Mouse (Mus musculus) T-helper 2 cell (primary cell): Measurements from ENCODE around the gene Usp6nl.

ENCODE experiments used
- in situ Hi-C: fragments of 300-600 bp; cut with MboI, MseI; formaldehyde crosslinking; loops from one replicate; pipeline ENCODE4 v1.15.1; 2025; ENCODE audit warnings: high pct_unique_total_duplicates

The Usp6nl gene

DNA sequence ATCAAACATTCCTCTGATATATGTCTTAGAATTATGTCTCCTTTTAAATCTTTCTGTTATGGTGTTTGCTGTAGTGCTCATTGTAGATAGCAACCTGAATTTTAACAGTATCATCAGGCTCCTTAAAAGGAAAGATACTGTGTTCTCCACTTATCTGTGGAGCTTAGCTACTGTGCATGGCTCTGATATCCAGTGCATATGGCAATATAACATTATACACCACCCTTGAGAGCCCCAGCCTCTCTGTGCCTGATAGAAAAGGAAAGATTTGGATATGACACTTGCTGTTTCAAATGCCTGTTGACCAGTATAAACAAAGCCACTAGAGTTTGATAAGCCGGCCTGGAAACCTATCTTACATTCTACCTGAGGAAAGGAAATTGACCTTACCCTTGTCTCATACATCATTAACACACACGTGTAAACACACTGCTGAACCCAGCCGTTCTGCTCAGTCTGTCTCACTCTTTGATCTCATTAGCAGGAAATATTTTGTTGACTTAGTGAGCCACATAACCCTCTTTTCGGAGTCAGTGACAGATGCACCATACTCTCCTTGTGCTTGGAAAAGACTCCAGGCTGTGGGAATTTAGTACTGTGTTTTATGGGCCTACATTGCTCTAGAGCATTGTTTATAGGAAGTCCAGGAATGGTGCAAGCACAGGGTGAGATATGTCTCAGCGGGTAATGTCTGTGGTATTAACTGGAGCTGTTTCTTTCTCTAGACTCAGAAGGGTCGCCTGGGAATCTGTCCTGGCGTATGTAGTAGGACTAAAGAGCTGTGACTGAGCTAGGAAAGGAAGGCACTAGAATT is 9.1 kb downstream of the Usp6nl start:
- in situ Hi-C loops, result no loop called here

DNA sequence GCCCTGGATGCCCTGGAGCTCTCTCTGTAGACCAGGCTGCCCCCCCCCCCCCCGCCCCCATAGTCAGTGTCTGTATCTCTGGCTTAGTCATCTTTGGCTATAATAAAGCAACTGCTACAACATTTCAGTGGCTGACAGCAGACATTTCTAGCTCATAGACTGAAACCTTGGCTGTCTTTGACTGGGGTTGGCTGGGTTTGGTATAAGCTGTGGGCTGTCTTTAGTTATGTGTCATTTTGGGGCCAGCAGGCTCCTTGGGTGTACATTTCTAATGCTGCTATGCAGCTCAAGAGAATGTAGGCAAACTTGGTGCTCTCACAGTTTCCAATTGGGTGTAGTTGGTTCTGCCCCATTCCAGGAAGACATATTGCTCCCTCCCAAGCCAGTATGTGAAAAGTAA is 11.1 kb downstream of the Usp6nl start:
- in situ Hi-C loops, result no loop called here

DNA sequence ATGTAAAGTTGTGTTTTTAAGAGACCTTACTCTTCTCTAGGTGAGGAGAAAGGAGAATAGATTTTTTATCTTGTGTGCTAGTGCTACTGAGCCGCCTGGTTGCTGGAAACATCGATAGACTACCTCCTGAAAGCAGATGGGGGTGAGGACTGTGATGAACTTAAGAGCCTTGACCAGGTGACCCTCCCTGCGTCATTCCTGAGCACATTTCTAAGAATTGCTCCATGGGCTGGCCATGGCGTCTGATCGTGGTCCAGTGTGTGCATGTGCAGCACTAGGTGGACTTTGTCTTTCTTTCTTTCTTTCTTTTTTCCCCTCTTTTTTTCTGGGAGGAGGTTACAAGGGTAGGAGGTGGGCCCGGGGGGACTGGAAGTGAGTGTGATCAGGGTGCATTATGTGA is 11.5 kb downstream of the Usp6nl start:
- in situ Hi-C loops, result no loop called here

DNA sequence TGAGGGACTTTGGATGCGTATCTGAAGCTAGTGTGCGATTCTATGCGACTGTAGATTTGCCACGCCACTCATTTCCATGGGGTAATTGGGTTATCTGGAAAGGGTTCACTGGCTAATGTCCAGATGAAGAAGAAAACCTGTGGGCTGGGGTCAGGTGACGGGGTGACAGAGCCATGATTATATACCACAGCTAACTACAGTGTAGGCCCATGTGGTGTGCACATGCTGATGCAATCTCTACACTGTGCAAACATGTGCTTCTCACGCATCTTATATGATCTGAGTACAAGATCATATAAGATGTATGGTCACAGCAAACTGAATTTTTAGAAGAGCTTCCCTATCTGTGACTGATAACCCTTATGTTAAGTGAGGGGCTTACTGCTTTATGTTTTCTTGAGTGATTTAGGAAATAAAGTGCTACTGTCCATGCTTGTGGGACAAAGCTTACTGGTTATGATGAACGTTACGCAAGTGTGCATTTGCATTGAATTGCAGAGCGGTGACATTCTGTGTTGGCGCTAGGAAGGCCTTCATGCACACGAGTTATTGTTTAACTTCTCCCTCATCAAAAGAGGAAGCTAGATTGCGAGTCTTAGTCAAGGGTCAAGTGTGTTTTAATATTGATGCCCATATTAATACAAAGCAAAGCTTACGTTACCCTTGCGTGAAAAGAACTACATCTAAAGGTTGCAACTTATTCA is 12.7 kb downstream of the Usp6nl start:
- in situ Hi-C loops, result no loop called here

DNA sequence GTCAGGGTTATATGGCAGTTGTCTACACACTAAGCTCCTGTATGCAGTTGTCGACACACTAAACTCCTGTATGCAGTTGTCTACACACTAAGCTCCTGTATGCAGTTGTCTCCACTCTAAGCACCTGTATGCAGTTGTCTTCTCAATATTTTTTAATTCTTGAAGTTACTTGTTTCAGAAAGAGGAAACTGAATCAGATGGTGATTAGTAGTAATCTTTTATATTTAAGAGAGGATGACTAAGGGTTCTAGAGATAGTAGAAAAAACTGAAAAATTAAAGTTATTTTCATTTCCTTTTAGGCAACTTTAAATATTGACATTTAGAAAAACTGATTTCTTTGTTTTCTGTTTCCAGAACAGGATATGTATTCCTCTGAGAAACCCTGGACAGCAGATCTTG is 13.5 kb downstream of the Usp6nl start:
- in situ Hi-C loops, result no loop called here

DNA sequence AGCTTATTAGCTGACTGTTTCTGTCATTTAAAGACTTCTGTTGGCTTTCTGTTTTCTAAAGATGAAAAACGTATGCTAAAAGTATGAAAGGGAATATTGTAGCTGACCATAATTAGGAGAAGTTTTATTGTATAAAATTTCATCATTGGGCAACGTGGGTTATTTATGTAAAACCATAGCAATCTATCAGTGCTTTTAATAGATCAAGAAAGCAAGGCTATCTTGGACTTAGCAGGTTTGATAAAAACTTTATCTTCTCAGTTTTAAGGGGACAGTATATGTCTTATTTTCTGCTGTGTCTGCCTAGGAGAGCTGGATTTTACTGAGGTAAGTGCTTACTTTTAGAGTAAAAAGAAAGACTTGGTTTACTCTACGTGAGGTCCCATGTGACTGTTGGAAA is 14.2 kb downstream of the Usp6nl start:
- in situ Hi-C loops, result no loop called here

DNA sequence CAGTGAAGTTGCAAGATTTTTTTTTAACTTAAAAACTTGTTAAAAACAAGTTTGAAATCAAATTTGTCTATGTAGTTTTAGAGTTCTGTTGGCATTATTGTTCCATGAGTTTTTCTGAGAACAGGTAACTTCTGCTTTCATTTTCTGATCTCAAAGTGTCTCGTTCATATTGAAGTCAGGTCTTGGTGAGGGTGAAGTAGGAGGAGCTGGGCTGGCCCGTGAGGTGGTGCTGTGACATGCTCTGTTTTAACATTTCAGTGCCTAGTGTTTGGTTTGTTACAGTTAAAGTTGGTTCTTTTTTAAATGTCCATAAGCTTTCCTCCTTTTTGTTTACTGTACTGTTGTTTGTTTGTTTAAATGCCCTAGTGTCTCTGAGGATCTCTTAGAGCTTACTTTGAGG is 15.0 kb downstream of the Usp6nl start:
- in situ Hi-C loops, result no loop called here

DNA sequence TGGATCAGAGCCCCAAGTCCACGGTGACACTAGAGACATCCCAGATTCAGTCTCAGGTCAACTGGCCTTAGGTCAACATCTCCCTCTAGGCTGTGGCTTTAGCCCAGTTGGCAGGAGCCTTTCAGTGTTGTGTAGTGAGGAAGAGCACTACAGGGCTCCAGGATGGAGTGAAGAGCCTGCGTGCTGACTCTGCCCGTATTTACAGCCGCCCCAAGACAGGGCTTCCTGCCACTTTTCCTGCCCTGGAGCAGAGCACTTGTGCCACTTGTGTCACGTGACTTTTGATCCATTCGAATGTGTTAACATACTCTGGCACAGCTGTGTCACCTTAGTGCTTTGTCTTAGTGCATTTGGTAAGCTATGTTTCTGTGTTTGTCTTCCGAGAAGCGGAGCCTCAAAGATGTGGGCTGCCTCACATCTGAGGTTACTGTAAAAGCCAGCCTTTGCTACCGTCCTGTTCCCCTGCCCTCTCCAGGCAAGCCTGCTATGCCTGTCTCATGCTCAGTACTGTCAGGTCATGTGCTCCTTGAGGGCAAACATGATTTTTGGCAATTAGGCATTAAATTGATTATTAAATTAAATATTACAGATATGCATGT is 15.7 kb downstream of the Usp6nl start:
- in situ Hi-C loops, result no loop called here

DNA sequence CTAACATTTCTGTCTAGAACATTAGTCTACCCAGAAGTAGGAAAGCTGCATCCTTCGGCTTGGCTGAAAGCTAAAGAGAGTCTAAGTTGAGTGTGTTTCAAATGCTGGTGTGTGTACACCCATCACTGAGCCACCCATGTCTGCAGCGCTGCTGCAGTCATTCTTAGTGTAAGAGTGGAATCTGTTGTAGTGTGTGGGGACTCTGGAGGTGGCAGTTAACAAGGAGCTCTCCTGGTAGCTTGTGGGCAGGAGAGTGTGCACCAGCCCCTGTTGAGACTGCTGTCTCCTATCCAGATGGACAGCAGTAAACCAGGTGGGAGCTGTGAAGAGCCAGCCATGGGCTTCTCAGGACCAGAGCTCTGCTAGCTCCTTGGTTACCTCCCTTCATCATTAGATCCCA is 18.0 kb downstream of the Usp6nl start:
- in situ Hi-C loops, result no loop called here

DNA sequence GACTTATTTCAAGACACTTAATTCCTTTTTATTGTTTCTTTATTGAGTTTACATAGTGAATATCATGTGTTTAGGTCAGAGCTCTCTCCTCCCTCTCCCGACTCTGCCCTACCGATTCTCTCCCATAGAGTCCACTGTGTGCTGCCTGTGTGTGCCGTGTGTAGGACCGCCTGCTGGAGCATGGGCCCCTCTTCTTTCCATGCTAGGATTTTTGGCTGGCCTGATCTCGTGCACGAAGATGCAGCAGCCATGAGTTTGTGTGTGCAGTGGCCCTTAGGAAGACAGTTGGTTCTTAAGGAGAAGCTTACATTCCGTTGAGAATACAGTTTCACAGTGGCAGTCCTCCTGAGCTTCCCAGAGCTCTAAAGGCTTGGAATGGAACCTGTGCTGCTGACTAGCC is 19.0 kb downstream of the Usp6nl start:
- in situ Hi-C loops, result no loop called here

DNA sequence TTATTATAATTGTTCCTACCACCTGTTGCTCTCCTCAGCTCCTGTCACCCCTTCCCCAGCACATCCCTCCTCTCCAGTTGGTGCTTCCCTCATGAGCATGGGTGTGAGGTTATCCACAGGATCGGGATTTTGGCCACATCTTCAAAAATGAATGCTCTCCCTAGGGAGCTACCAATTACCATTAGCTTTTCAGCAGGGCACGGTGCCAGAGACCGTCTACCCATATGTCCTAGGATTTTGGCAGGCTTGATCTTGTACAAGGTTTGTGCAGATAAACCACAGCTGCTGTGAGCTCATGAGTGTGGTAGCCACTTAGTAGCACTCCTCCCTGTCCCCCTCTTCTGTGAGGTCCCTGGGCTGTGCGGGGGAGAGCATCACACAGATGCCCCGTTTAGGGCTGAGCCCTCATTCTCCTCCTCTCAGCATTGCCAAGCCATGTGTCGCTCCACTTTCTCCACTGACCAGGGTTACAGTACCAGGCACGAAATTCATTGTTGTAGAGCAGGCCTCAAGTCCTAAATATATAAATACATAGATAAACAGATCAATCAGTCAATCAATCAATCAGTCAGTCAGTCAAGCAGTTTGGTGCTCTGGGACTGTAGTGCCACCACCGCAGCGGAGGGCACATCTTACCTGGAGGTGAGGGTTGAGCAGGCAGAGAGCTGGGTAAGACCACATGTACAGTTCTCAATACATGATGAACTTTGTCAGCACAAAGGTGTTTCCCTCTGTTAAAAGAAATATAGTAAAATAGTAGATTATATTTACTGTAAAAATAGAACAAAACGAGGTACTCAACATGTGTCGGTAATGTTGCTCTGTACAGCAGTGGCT is 27.0 kb downstream of the Usp6nl start:
- in situ Hi-C loops, result loop anchor here (5.0 kb wide), 1 partner anchor 32 kb away; no protein-coding TSS in a partner anchor

DNA sequence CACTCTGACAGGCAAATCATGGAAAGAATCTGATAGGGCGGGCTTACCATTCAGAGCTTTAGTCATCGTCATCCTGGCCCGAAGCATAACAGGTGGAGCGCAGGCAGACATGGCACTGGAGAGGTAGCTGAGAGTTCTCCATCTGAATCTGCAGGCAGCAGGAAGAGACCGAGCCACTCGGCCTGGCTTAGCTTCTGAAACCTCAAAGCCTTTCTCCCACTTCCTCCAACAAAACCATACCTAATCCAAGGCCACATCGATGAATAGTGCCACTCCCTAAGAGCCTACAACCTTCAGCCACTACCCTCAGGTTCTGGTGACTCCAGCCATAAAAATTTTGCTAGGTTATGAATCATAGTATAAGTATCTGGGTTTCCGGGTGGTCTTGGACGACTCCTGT is 27.7 kb downstream of the Usp6nl start:
- in situ Hi-C loops, result loop anchor here (5.0 kb wide), 1 partner anchor 33 kb away; no protein-coding TSS in a partner anchor

DNA sequence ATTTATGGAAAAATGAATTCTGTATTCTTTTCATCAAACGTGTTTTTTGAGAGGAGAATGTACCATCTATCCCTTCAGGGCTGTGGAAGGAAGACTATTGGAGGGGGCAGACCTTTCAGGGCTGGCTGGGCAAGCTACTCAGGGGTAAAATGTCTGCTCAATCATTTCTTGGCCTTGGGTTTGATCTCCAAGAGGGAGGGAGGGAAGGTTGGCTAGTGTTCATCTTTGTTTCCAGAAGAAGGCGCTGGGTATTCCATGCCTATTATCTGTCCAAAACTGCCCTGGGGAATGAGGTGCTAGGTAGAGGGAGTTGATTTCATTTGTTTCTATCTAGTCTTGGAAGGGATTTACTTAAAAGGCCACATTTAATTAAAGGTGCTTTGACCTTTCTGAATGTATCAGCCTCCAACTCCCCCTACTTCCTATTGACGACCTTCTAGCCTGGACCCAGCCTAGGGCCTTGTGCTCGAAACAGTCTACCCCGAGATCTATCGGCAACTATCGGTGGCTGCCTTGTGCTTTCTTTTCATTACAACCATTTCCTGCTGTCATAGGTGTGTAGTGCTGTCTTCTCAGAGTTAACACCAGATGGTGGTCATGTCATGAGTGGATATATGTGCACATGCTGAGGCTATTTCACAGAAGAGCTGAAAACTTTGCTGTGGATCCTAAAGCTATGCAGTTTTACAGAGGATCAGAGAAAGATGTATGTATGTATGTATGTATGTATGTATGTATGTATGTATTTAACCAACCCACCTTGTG is 28.6 kb downstream of the Usp6nl start:
- in situ Hi-C loops, result loop anchor here (5.0 kb wide), 1 partner anchor 34 kb away; no protein-coding TSS in a partner anchor

DNA sequence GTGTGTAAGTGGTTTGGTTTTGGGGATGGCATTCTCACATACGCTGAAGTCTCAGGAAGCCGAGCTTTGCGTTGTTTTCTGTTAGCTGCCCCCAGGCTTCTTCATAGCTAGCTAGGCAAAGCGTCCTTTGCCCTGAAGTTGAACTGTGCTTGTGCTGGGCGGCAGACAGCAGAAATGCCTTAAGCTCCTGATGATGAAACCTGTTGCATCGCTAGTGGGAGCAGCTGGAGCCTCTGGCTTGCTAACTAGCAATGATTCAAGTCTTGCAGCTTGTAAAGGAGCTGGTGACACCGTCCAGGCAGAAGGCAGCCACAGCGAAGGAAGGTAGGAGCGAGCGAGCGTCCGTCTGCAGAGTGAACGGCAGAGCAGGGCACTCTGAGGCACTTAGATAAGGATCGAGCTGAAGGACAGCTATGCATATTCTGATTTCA is 30.1 kb downstream of the Usp6nl start:
- in situ Hi-C loops, result loop anchor here (5.0 kb wide), 1 partner anchor 35 kb away; no protein-coding TSS in a partner anchor

DNA sequence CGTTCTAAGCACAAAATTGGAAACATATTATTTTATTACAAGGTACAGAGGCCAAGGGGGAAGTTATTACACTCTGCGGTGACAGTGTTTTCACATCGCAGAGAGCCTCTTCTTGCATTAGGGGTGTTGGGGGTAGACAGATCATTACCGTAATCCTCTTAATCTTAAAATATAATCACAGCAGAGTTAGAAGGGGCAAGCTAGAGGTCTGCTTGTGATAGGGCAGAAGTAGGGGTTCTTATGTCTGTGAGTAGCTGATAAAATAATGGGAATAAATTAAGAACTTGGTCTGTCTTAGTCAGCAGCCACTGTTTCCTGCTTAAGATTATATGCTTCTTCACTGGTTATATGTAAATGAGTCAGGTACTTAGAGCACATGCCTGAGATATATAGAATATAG is 30.6 kb downstream of the Usp6nl start:
- in situ Hi-C loops, result loop anchor here (5.0 kb wide), 1 partner anchor 36 kb away; no protein-coding TSS in a partner anchor

DNA sequence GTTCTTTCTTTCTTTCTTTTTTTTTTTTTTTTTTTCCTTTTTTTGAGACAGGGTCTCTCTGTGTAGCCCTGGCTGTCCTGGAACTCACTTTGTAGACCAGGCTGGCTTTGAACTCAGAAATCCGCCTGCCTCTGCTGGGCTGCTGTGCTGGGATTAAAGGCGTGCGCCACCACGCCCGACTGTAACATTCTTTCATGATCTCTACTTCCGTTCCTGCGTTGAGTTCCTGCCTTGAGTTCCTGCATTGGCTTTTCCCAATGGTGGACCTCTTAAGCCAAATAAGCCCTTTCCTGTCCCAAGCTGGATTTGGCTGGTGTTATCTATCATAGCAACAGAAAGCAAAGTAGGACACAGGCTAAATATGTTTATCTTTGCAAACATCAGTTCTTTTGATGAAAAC is 34.8 kb downstream of the Usp6nl start:
- in situ Hi-C loops, result no loop called here

DNA sequence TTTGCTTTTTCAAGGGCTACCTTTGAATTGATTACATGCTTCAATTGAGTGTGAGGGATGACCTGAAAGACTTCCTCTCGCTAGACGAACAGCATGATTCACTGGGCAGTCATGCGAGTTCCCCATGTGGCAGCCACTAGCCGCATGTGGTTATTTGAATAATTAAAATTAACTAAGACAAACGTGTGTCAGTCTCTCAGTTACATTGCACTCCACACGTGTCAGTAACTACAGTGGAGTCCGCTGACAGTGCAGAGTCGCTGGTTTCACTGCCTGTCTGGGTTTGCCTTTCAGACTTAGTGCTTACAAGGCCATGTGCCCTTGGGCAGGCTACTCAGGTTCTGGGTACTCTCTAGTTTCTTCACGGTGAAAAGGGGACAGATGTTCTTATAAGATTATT is 37.2 kb downstream of the Usp6nl start:
- in situ Hi-C loops, result no loop called here

DNA sequence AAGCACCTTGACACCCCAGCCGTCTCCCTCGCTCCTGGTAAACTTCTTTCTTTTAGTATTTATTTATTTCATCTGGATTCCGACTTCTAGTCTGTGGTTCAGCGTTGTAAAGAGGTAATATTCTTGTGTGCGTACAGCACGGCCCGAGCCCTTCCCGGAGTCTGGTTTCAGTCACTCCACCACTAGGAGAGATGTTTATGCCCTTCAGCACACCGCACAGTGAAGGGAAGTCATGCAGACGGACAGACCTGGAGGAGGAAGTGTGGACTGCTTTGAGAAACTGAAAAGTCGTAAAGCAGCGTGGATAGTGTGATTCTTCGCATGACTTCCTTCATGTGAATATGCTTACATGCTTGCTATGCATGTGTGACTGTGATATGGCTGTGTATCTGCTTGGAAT is 40.7 kb downstream of the Usp6nl start:
- in situ Hi-C loops, result no loop called here

DNA sequence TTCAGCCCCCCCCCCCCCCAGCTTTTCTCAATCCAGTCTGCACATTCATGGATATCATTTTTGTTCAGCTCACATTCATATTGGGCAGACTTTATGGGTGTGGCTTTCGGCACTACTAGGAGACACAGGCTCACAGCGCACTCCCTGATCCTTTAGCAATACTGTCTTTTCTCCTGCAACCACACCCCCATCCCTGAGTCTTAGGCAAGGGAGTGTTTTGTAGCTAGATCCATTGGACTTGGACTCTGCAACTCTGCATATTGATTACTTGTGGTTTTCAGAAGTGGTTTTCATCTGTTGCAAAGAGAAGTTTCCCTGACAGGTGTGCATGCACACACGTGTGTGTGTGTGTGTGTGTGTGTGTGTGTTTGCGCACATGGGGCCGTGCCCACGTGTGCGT is 41.5 kb downstream of the Usp6nl start:
- in situ Hi-C loops, result no loop called here

DNA sequence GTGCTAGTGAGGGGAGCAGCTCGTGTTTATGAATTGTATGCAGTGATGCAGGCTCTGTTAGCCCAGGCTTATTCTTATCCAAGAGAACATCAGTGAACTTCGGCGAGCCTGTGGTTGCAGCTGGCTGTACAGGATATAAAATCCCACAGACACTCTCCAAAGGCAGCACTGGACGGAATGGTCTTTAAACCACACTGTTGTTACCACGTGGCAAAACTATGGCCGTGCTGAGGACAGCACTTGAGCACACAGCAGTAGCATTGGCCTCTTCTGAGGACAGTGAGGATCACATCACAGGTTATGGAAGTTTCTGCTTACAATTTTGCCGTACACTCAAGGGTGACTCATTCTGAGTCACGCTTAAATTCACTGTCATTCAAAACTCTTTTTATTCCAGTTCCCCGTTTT is 44.1 kb downstream of the Usp6nl start:
- in situ Hi-C loops, result no loop called here

DNA sequence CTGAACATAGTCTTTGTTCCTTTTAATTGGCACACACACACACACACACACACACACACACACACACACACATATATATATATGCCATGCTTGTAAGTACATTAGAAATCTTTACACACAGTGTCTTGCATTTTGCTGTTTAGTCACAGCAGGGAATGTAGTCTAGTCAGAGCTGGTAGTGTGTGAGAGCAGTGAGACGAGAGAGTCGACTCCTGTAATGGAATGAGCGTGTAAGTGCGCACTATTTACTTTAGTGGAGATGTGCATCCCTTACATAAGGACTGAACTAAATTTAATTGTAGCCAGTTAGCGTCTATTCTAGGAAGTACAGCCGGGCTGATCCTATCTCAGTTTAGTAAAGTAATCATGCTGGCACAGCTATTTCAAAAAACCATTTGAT is 44.5 kb downstream of the Usp6nl start:
- in situ Hi-C loops, result no loop called here
